Mouse (Mus musculus): Measurements from ENCODE around the gene Dhx40. TPM values are rescaled to one million over a fixed set of nuclear protein-coding genes. Genes with fewer than 3 reads are reported as not detected.
A peak's percentile ranks its signal among the peaks of the same experiment; 100 is the strongest.
"Not testable (repeated sequence)": the region's sequence is repeated elsewhere in the genome, so short reads cannot be mapped to it uniquely, and the experiment has no call there.

Dhx40 gene
- total and polyA plus RNA-seq, 2 experiments = 3.4 to 28.9 TPM

- H3K4me3 ChIP-seq (ENCODE audit: insufficient read depth, low read depth, low read length) = no peak overlapping the region
- no peak for DNase-seq (ENCODE audit: extremely low read depth, low read depth, low spot score)
- H3K9ac ChIP-seq (ENCODE audit: low read depth, low read length) = no peak overlapping the region
- H3K4me1 ChIP-seq (ENCODE audit: control insufficient read depth, insufficient read depth, low read length) = peaks cover 20% of the 10 kb centered on the region
- H3K36me3 ChIP-seq (ENCODE audit: control insufficient read depth, insufficient read depth, low read length) = peaks cover 3% of the 10 kb centered on the region
- H3K79me2 ChIP-seq (ENCODE audit: control insufficient read depth, insufficient read depth, low read length) = peaks cover 32% of the 10 kb centered on the region
- H3K27ac ChIP-seq (replicated peaks; ENCODE audit: insufficient read depth, low read depth, low read length) = no peak overlapping the region
- WGBS = 81% methylated on average over 5 of the region's 5 CpGs
- no peaks in the 10 kb centered on the region for H3K27me3 ChIP-seq (ENCODE audit: control insufficient read depth, insufficient read depth, low read length)
- no peak for TF ChIP-seq CTCF (IDR thresholded peaks at IDR 0.05; ENCODE audit: low read depth, low read length)
Measured at GRCm38 (mm10) chr11:86741505-86741904, 66.0 kb downstream of the Dhx40 start.

GRCm38 (mm10) chr11:86739470-86739869 lies 68.1 kb downstream of the Dhx40 start:
- no peak for TF ChIP-seq POLR2A (IDR thresholded peaks at IDR 0.05; ENCODE audit: extremely low read depth, insufficient read depth, low read length)
- TF ChIP-seq CTCF (IDR thresholded peaks at IDR 0.05; ENCODE audit: low read depth, low read length) = no peak
- Histone ChIP-seq H3K27ac (replicated peaks; ENCODE audit: insufficient read depth, low read depth, low read length) (no peak overlapping the region), H3K27me3 (ENCODE audit: control insufficient read depth, insufficient read depth, low read length) (no peaks in the 10 kb centered on the region), H3K4me3 (ENCODE audit: insufficient read depth, low read depth, low read length) (no peak overlapping the region), H3K9ac (ENCODE audit: low read depth, low read length) (no peak overlapping the region), H3K4me1 (ENCODE audit: control insufficient read depth, insufficient read depth, low read length) (peaks cover 9% of the 10 kb centered on the region), H3K79me2 (ENCODE audit: control insufficient read depth, insufficient read depth, low read length) (peaks cover 17% of the 10 kb centered on the region; the same call in 1 of the 2 replicates), H3K36me3 (ENCODE audit: control insufficient read depth, insufficient read depth, low read length) (peaks cover 14% of the 10 kb centered on the region)
- 33% methylated on average over 2 of the region's 2 CpGs for WGBS
- DNase-seq (ENCODE audit: extremely low read depth, low read depth, low spot score) = no peak

GRCm38 (mm10) chr11:86738956-86739355 lies 68.6 kb downstream of the Dhx40 start:
- Histone ChIP-seq H3K4me1 (ENCODE audit: control insufficient read depth, insufficient read depth, low read length) (peaks cover 9% of the 10 kb centered on the region), H3K9ac (ENCODE audit: low read depth, low read length) (no peak overlapping the region), H3K79me2 (ENCODE audit: control insufficient read depth, insufficient read depth, low read length) (peaks cover 17% of the 10 kb centered on the region; the same call in 1 of the 2 replicates), H3K27me3 (ENCODE audit: control insufficient read depth, insufficient read depth, low read length) (no peaks in the 10 kb centered on the region), H3K4me3 (ENCODE audit: insufficient read depth, low read depth, low read length) (no peak overlapping the region), H3K36me3 (ENCODE audit: control insufficient read depth, insufficient read depth, low read length) (peaks cover 18% of the 10 kb centered on the region), H3K27ac (replicated peaks; ENCODE audit: insufficient read depth, low read depth, low read length) (no peak overlapping the region)
- 23% methylated on average over 1 of the region's 1 CpGs for WGBS
- TF ChIP-seq CTCF (IDR thresholded peaks at IDR 0.05; ENCODE audit: low read depth, low read length) = no peak
- TF ChIP-seq POLR2A (IDR thresholded peaks at IDR 0.05; ENCODE audit: extremely low read depth, insufficient read depth, low read length) = no peak
- no peak for DNase-seq (ENCODE audit: extremely low read depth, low read depth, low spot score)

GRCm38 (mm10) chr11:86738308-86738707 lies 69.2 kb downstream of the Dhx40 start:
- 100% methylated on average over 1 of the region's 1 CpGs for WGBS
- not testable (repeated sequence) for H3K4me1 ChIP-seq (ENCODE audit: control insufficient read depth, insufficient read depth, low read length); DNase-seq (ENCODE audit: extremely low read depth, low read depth, low spot score); H3K27ac ChIP-seq (replicated peaks; ENCODE audit: insufficient read depth, low read depth, low read length); H3K4me3 ChIP-seq (ENCODE audit: insufficient read depth, low read depth, low read length); H3K27me3 ChIP-seq (ENCODE audit: control insufficient read depth, insufficient read depth, low read length); H3K9ac ChIP-seq (ENCODE audit: low read depth, low read length)
- Histone ChIP-seq H3K79me2 (ENCODE audit: control insufficient read depth, insufficient read depth, low read length) (peaks cover 17% of the 10 kb centered on the region; the same call in 1 of the 2 replicates), H3K36me3 (ENCODE audit: control insufficient read depth, insufficient read depth, low read length) (peaks cover 21% of the 10 kb centered on the region)

- Histone ChIP-seq H3K27me3 (ENCODE audit: control insufficient read depth, insufficient read depth, low read length) (no peaks in the 10 kb centered on the region), H3K36me3 (ENCODE audit: control insufficient read depth, insufficient read depth, low read length) (peaks cover 24% of the 10 kb centered on the region), H3K9ac (ENCODE audit: low read depth, low read length) (no peak overlapping the region), H3K4me1 (ENCODE audit: control insufficient read depth, insufficient read depth, low read length) (peaks cover 4% of the 10 kb centered on the region), H3K4me3 (ENCODE audit: insufficient read depth, low read depth, low read length) (no peak overlapping the region), H3K27ac (replicated peaks; ENCODE audit: insufficient read depth, low read depth, low read length) (no peak overlapping the region), H3K79me2 (ENCODE audit: control insufficient read depth, insufficient read depth, low read length) (peaks cover 13% of the 10 kb centered on the region; the same call in 1 of the 2 replicates)
- 37% methylated on average over 8 of the region's 8 CpGs for WGBS
- DNase-seq (ENCODE audit: extremely low read depth, low read depth, low spot score) = peak; percentile 42
- TF ChIP-seq POLR2A (IDR thresholded peaks at IDR 0.05; ENCODE audit: extremely low read depth, insufficient read depth, low read length) = no peak
- no peak for TF ChIP-seq CTCF (IDR thresholded peaks at IDR 0.05; ENCODE audit: low read depth, low read length)
Measured at GRCm38 (mm10) chr11:86737301-86738000, 70.1 kb downstream of the Dhx40 start.

GRCm38 (mm10) chr11:86734993-86735392 lies 72.6 kb downstream of the Dhx40 start:
- no peak for DNase-seq (ENCODE audit: extremely low read depth, low read depth, low spot score)
- no peak overlapping the region for H3K27ac ChIP-seq (replicated peaks; ENCODE audit: insufficient read depth, low read depth, low read length)
- H3K36me3 ChIP-seq (ENCODE audit: control insufficient read depth, insufficient read depth, low read length) = peaks cover 43% of the 10 kb centered on the region
- H3K9ac ChIP-seq (ENCODE audit: low read depth, low read length) = no peak overlapping the region
- no peak for TF ChIP-seq POLR2A (IDR thresholded peaks at IDR 0.05; ENCODE audit: extremely low read depth, insufficient read depth, low read length)
- no peaks in the 10 kb centered on the region for H3K27me3 ChIP-seq (ENCODE audit: control insufficient read depth, insufficient read depth, low read length)
- H3K4me1 ChIP-seq (ENCODE audit: control insufficient read depth, insufficient read depth, low read length) = peaks cover 1% of the 10 kb centered on the region; the same call in 1 of the 2 replicates
- no peak overlapping the region for H3K4me3 ChIP-seq (ENCODE audit: insufficient read depth, low read depth, low read length)
- WGBS = 80% methylated on average over 4 of the region's 4 CpGs
- peaks cover 6% of the 10 kb centered on the region; the same call in 1 of the 2 replicates for H3K79me2 ChIP-seq (ENCODE audit: control insufficient read depth, insufficient read depth, low read length)
